Mouse (Mus musculus): Measurements from ENCODE around the gene Rps15a. TPM values are rescaled to one million over a fixed set of nuclear protein-coding genes. Genes with fewer than 3 reads are reported as not detected.

Gene Rps15a
- polyA plus RNA-seq, 1 experiment from 2014 or later, result 719 TPM

- Histone ChIP-seq H3K9me3 (replicated peaks) (no peaks in the 10 kb centered on the region), H3K27me3 (no peaks in the 10 kb centered on the region), H3K4me1 (peaks cover 41% of the 10 kb centered on the region), H3K36me3 (ENCODE audit: poor library complexity, severe bottlenecking) (peaks cover 52% of the 10 kb centered on the region), H3K4me3 (no peak overlapping the region), H3K9ac (no peak overlapping the region), H3K27ac (no peak overlapping the region), H3K4me2 (no peak overlapping the region)
- ATAC-seq, result no peak
These were observed 9.7 kb upstream of the Rps15a start for GRCm38 (mm10) chr7:118125736-118126135.

DNA sequence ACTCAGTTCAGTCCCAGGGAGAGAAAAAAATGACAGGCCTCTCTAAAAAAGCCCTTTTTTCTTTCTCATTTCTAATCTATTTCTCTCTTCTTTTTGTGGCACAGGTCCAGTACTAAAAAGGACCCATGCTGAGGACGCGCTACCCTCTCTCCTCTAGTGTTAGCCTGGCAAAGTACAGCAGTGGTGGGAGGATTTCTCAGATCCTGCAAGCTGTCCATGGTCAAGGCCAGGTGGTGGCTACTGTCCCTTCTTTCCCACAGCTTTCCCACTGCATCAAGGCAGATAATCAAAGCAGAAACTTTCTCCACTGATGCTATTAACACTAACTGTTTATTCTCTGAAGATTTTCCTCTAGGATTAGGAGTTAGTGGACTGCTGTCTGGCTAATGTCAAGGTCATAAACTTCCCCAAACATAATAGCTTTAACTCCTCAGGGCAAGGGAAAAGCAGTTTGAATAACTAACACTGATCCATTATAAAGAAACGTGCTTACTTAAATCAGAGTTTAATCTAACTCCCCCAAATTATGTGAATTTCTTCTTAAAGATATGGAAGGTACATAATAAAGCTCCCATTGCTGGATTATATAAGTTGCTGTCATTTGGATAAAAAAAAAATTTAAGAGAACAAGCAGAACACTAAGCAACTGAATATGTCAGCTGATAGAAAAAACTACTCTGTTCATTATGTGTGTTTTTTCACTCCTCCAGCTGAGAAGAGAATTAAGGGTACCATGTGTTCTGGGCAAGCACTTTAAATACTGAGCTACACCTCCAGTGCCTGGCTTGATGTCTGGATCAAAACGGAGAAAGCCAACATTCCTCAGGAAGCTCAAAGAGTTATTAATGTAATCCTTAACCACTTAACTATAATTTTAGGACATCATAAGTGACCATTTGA lies 7.8 kb upstream of the Rps15a start:
- Histone ChIP-seq H3K4me2 (no peak overlapping the region), H3K27ac (no peak overlapping the region), H3K4me3 (no peak overlapping the region), H3K9ac (no peak overlapping the region), H3K9me3 (replicated peaks) (no peaks in the 10 kb centered on the region), H3K4me1 (peaks cover 35% of the 10 kb centered on the region), H3K36me3 (ENCODE audit: poor library complexity, severe bottlenecking) (peaks cover 71% of the 10 kb centered on the region), H3K27me3 (no peaks in the 10 kb centered on the region)
- 92% methylated on average over 4 of the region's 4 CpGs for WGBS
- ATAC-seq, result no peak

GRCm38 (mm10) chr7:118122235-118122634 lies 6.2 kb upstream of the Rps15a start:
- H3K4me1 ChIP-seq, result peaks cover 22% of the 10 kb centered on the region
- H3K4me3 ChIP-seq, result no peak overlapping the region
- H3K27ac ChIP-seq, result no peak overlapping the region
- no peak for ATAC-seq
- H3K4me2 ChIP-seq, result no peak overlapping the region
- peaks cover 83% of the 10 kb centered on the region for H3K36me3 ChIP-seq (ENCODE audit: poor library complexity, severe bottlenecking)
- H3K9ac ChIP-seq, result no peak overlapping the region
- 95% methylated on average over 7 of the region's 7 CpGs for WGBS
- H3K27me3 ChIP-seq, result no peaks in the 10 kb centered on the region
- H3K9me3 ChIP-seq (replicated peaks), result no peaks in the 10 kb centered on the region

GRCm38 (mm10) chr7:118120654-118121053 lies 4.7 kb upstream of the Rps15a start:
- no peak overlapping the region for H3K27ac ChIP-seq
- H3K36me3 ChIP-seq (ENCODE audit: poor library complexity, severe bottlenecking), result peaks cover 70% of the 10 kb centered on the region
- 0 out of 2 replicates have a peak, but pooled peaks cover 10% of the 10 kb centered on the region for H3K4me1 ChIP-seq
- 81% methylated on average over 1 of the region's 1 CpGs for WGBS
- H3K27me3 ChIP-seq, result no peaks in the 10 kb centered on the region
- H3K9me3 ChIP-seq (replicated peaks), result no peaks in the 10 kb centered on the region
- ATAC-seq, result no peak
- no peak overlapping the region for H3K9ac ChIP-seq
- H3K4me2 ChIP-seq, result no peak overlapping the region
- no peak overlapping the region for H3K4me3 ChIP-seq

DNA sequence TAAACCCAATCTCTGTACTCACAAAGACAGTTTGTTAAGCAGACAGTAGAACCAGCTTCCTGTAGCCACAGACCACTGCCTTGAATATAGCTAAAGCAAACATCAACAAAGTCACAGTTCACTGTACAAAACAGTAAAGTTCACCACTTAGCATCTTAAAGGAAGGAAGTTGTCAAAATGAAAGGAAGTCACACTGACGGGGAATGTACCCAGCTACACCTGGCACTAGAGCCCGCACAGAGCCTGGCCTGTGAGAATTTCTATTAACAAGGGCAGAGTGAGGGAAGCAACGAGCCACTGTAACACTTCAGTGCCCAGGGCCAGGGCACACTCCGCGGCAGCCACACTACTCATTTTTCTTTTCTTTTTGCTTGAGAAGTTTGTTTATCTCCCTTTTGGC lies 4.0 kb upstream of the Rps15a start:
- Histone ChIP-seq H3K9ac (no peak overlapping the region), H3K27ac (no peak overlapping the region), H3K27me3 (no peaks in the 10 kb centered on the region), H3K4me3 (no peak overlapping the region), H3K4me1 (peaks cover 13% of the 10 kb centered on the region), H3K4me2 (no peak overlapping the region), H3K36me3 (ENCODE audit: poor library complexity, severe bottlenecking) (peaks cover 68% of the 10 kb centered on the region), H3K9me3 (replicated peaks) (no peaks in the 10 kb centered on the region)
- 87% methylated on average over 5 of the region's 5 CpGs for WGBS
- ATAC-seq, result no peak

- no peak overlapping the region for H3K9ac ChIP-seq
- no peak overlapping the region for H3K27ac ChIP-seq
- peaks cover 18% of the 10 kb centered on the region for H3K4me1 ChIP-seq
- no peaks in the 10 kb centered on the region for H3K9me3 ChIP-seq (replicated peaks)
- H3K27me3 ChIP-seq, result no peaks in the 10 kb centered on the region
- no peak overlapping the region for H3K4me2 ChIP-seq
- ATAC-seq, result no peak
- WGBS, result 42% methylated on average over 2 of the region's 2 CpGs
- no peak overlapping the region for H3K4me3 ChIP-seq
- H3K36me3 ChIP-seq (ENCODE audit: poor library complexity, severe bottlenecking), result peaks cover 68% of the 10 kb centered on the region
These were observed 3.2 kb upstream of the Rps15a start for GRCm38 (mm10) chr7:118119142-118119541.

- Histone ChIP-seq H3K27ac (no peak overlapping the region), H3K36me3 (ENCODE audit: poor library complexity, severe bottlenecking) (peaks cover 70% of the 10 kb centered on the region), H3K27me3 (no peaks in the 10 kb centered on the region), H3K4me2 (no peak overlapping the region), H3K9ac (no peak overlapping the region), H3K4me1 (peaks cover 25% of the 10 kb centered on the region), H3K9me3 (replicated peaks) (no peaks in the 10 kb centered on the region), H3K4me3 (no peak overlapping the region)
- no peak for ATAC-seq
- WGBS, result 86% methylated on average over 3 of the region's 3 CpGs
These were observed 2.4 kb upstream of the Rps15a start for GRCm38 (mm10) chr7:118118426-118118825.

- H3K4me3 ChIP-seq, result no peak overlapping the region
- H3K27ac ChIP-seq, result peak overlapping the region; percentile 57
- H3K4me1 ChIP-seq, result peaks cover 32% of the 10 kb centered on the region
- no peak for ATAC-seq
- H3K4me2 ChIP-seq, result no peak overlapping the region
- no peak overlapping the region for H3K9ac ChIP-seq
- no peaks in the 10 kb centered on the region for H3K9me3 ChIP-seq (replicated peaks)
- WGBS, result 50% methylated on average over 4 of the region's 4 CpGs
- peaks cover 70% of the 10 kb centered on the region for H3K36me3 ChIP-seq (ENCODE audit: poor library complexity, severe bottlenecking)
- H3K27me3 ChIP-seq, result no peaks in the 10 kb centered on the region
These were observed 1.7 kb upstream of the Rps15a start for GRCm38 (mm10) chr7:118117539-118118210.

GRCm38 (mm10) chr7:118116787-118117538 lies 975 bp upstream of the Rps15a start:
- Histone ChIP-seq H3K27ac (peak overlapping the region; percentile 57), H3K4me3 (peak overlapping the region; percentile 96), H3K27me3 (no peaks in the 10 kb centered on the region), H3K9me3 (replicated peaks) (no peaks in the 10 kb centered on the region), H3K36me3 (ENCODE audit: poor library complexity, severe bottlenecking) (peaks cover 70% of the 10 kb centered on the region), H3K4me1 (peaks cover 40% of the 10 kb centered on the region), H3K4me2 (peak overlapping the region; percentile 97), H3K9ac (peak overlapping the region; percentile 68; the same call in 1 of the 2 replicates)
- ATAC-seq, result 0 out of 2 replicates have a peak, but pooled peaks have one; percentile 3
- WGBS, result 13% methylated on average over 8 of the region's 8 CpGs

GRCm38 (mm10) chr7:118115533-118115876 lies 483 bp downstream of the Rps15a start:
- peak; percentile 61; the same call in 1 of the 2 replicates for ATAC-seq
- peak overlapping the region; percentile 99 for H3K9ac ChIP-seq
- H3K4me2 ChIP-seq, result peak overlapping the region; percentile 97
- H3K27ac ChIP-seq, result peak overlapping the region; percentile 87
- H3K4me3 ChIP-seq, result peak overlapping the region; percentile 96
- peaks cover 54% of the 10 kb centered on the region for H3K4me1 ChIP-seq
- H3K9me3 ChIP-seq (replicated peaks), result no peaks in the 10 kb centered on the region
- H3K36me3 ChIP-seq (ENCODE audit: poor library complexity, severe bottlenecking), result peaks cover 70% of the 10 kb centered on the region
- WGBS, result 0% methylated on average over 20 of the region's 20 CpGs
- H3K27me3 ChIP-seq, result no peaks in the 10 kb centered on the region

- Histone ChIP-seq H3K27ac (no peak overlapping the region), H3K27me3 (no peaks in the 10 kb centered on the region), H3K4me3 (peak overlapping the region; percentile 96), H3K4me1 (peaks cover 59% of the 10 kb centered on the region), H3K9me3 (replicated peaks) (no peaks in the 10 kb centered on the region), H3K9ac (peak overlapping the region; percentile 99), H3K4me2 (peak overlapping the region; percentile 97), H3K36me3 (ENCODE audit: poor library complexity, severe bottlenecking) (peaks cover 70% of the 10 kb centered on the region)
- WGBS, result 77% methylated on average over 5 of the region's 5 CpGs
- ATAC-seq, result no peak
These were observed 2.3 kb downstream of the Rps15a start for GRCm38 (mm10) chr7:118113541-118114297.

Measured in forebrain, embryonic 13.5 days (tissue).